Mouse (Mus musculus) v-Abl transformed pro-B cells (cell line): ENCODE results near the gene Tmigd3.

ENCODE experiments used
- in situ Hi-C, 2 experiments: fragments of 400-800 bp; cut with MboI; formaldehyde crosslinking; loops; one replicate each; pipeline ENCODE4 v1.15.1; 2025; ENCODE audit not compliant: unreplicated experiment in 2 of 2

The Tmigd3 gene

DNA sequence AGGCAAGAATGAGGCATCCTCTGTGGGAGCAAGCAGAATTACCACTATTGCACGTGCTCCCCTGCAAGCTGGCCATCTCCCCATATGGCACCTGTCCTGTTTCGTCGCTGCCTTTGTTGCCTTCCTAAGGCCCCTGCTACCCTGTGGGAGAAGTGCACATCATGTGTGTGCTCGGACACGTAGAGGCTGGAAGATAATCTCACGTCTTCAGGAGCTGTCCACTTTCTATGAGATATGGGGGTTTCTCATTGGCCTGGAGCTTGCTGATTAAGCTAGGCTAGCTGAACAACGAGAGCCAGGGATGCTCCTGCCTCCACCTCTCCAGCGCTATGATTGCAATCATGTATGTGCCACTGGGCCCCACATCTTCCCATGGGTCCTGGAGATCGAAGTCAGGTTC is 53.9 kb downstream of the Tmigd3 start:
- in situ Hi-C loops: loop anchor here in 1 of 2 experiments (25.0 kb wide), 1 partner anchor 412 kb away; no protein-coding TSS in a partner anchor

DNA sequence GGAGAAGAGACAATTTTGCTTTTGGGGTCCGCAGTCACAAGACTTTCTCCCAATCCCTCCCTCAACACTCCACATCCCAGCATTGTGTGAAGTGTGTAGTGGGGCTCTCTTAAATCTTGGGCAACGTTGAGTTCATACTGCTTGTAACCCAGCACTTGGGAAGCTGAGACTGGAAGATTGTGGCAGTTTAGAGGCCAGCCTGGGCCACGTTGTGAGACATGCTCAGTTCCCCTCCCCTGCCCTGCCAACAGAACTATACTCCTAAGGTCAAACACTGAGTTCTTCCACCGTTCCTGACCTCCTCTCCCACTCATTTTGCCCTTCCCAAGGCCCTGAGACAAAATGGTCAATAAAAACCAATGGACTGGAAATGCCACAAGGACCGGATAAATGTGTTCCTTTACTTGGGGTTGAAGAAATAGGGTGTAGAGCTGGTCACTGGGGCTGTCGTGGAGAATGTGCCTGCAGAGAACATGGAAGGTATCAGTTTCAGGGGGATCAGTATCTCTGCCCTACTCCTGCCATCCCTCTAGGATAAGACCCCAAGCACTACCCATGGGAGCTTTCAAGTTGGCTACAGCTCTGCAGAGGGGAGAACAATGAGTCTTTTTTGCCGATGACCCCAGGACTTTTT is 57.0 kb downstream of the Tmigd3 start:
- in situ Hi-C loops: no loop called here

DNA sequence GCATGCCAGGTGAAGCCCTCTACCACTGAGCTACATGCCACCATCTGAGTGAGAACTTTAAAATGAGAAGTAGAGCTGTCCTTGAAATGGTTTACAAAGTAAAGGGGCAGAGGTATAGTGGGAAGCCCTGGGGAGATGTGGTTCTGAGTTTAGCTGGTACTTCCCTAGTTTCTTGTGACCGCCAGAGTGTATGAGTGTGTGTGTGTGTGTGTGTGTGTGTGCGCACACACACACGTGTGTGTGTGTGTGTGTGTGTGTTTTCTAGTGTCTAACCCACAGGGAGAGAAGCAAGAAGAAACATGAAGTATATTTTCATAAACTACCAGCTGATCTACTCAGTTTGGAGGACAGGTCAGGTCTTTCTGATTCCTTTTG is 57.5 kb downstream of the Tmigd3 start:
- in situ Hi-C loops: no loop called here

- in situ Hi-C loops: no loop called here
Observed at GRCm38 (mm10) chr3:105928781-105929180, 58.1 kb downstream of the Tmigd3 start.

DNA sequence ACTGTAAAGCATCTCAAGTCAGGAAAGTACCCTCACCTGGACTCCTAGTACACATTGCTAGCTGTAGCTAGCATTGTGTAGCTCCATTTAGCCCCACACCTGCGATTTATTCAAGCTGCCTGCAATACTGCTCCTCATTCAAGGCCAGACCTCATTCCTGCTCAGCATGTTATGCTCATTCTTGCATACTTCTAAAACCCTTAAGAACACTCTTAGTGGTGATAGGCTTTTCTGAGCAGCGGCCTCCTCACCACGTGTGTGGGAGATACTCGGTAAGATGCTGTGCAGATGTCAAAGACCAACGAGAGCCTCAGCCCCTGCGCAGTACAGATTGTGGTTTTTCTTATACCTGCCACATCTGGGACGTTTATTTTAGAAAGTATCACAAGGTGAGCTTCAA is 59.1 kb downstream of the Tmigd3 start:
- in situ Hi-C loops: no loop called here

GRCm38 (mm10) chr3:105931095-105931494 is 60.4 kb downstream of the Tmigd3 start:
- in situ Hi-C loops: no loop called here

DNA sequence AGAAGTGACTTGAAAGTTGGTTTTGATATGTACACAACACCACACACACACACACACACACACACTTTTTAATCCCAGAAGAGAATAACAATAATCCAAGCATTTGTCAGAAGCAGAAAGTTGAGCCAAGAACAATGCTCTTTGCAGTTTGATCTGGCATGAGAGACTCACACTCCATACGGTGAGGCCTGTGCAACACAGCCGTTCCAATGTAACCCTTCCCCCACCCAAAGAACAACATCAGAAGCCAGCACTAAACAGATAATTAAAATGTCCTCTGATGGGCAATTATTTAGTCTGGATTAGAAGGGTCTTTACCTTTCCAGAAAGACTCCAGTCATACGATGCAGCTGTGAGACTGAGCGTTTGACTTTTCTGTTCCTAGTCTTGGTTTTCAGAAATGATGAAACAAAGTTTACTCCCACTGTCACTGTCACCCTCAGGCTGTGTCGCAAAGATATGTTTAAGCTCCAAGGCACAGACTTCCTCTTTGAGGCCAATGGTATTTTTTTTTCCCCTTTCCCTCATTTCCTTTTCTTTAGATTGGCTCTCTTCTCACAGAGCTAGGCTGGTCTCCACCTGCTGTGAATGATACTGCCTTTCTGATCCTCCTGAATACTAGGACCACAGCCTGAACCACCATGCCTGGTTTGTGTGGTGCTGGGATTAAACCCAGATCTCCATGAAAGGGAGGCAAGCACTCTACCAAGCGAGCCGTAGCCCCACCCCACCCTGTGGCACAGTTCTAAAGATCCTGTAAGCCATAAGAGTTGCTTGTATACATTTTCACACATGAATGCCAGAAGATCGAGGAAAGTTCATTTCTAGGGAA is 61.8 kb downstream of the Tmigd3 start, which contains the start of gene I830077J02Rik:
Gene I830077J02Rik (minus strand): TSS at position 425 of the 832 bp plus-strand sequence.
- in situ Hi-C loops: no loop called here

- in situ Hi-C loops: no loop called here
Observed at GRCm38 (mm10) chr3:105933926-105934325, 63.2 kb downstream of the Tmigd3 start.

DNA sequence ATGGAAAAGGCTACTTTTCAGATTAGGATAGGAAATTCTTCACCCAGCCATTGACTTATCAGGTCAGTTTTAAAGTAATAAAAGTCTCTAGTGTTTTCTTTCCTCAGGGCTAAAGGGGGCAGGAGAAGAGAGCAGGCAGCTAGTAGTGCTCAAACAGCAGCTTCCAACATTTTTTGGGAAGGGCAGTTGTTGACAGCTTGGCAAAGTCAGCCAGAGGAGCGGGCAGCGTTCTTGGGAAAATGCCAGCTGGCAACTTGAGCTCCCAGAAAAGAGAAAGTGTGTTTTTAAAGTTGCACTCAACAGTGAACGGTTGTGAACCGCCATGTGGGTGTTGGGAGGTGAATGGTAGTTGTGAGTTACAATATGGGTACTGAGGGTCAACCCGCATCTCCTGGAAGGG is 64.3 kb downstream of the Tmigd3 start:
- in situ Hi-C loops: no loop called here

GRCm38 (mm10) chr3:105936111-105936510 is 65.4 kb downstream of the Tmigd3 start:
- in situ Hi-C loops: no loop called here

GRCm38 (mm10) chr3:105951348-105951747 is 80.6 kb downstream of the Tmigd3 start:
- in situ Hi-C loops: loop anchor here in 1 of 2 experiments (10.0 kb wide), 1 partner anchor 157 kb away; no protein-coding TSS in a partner anchor

DNA sequence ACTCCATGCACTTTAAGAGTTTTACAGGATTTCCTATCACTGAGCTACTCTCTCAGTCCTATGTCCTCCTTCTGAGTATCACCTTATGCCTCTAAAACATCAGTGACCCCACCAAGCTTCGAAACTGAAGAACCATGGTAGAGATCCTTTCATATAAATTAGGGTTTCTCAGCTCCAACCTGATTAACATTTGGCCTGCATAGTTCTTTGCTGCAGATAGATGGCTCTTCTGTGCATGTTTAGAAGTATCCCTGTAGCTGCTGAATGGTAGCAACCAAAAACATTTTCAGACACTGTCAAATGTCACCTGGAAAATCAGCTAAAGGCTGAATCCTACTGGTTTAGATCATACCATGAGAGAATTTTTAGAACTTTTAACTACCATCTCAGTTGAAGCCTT is 86.5 kb downstream of the Tmigd3 start:
- in situ Hi-C loops: loop anchor here in 1 of 2 experiments (10.0 kb wide), 1 partner anchor 162 kb away; no protein-coding TSS in a partner anchor

DNA sequence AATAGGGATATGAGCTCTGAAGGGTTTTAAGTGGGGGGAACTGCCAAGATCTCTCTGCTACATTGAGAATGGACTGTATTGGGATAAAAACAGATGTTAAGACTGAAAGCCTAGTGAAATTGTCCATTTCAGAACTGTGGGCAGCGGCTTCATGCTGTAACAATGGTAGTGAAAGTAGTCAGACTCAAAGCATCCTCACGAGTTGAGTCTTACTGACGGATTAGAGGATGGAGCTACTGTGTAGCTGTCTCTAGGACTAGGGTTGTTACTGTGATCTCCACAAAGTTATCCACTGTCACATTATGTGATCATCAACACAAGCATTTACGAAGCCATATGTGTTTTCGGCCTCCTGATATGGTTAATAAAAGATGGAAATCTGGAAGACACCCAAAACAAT is 87.5 kb downstream of the Tmigd3 start:
- in situ Hi-C loops: loop anchor here in 1 of 2 experiments (10.0 kb wide), 1 partner anchor 163 kb away; no protein-coding TSS in a partner anchor

DNA sequence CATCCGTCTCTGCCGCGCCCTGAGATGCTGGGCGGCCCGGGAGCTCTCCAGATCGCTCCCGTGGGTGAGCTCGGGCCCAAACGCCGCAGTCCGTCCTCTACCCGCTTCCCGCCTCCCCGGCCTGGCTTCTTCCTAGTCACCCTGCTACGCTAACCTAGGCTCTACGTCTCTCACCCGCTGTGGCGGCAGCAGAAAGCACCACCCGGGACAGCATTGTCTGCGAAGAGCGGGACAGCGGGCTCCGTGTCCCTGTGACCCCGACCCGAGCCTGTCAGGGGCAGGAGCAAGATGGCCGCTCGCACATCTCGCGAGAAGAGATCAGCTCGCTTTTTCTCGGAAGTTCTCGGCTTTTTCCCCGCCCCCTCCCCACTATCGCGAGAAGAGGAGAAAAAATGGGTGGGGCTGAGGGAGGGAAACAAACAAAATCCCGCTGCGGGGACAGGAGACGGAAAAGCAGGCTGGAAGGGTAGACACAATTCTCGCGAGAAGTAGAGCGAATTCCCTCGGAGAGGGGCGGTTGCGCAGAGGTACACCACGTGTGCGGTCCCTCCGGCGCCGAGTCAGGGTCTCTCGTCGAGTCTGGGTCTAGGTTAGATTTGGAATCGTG is 88.4 kb downstream of the Tmigd3 start, which contains the start of gene Wdr77:
Gene Wdr77 (plus strand): TSS at position 396 of the 607 bp plus-strand sequence.
- in situ Hi-C loops: loop anchor here in 1 of 2 experiments (10.0 kb wide), 1 partner anchor 164 kb away; no protein-coding TSS in a partner anchor

GRCm38 (mm10) chr3:105959585-105959984 is 88.9 kb downstream of the Tmigd3 start:
- in situ Hi-C loops: loop anchor here in 1 of 2 experiments (10.0 kb wide), 1 partner anchor 165 kb away; no protein-coding TSS in a partner anchor

DNA sequence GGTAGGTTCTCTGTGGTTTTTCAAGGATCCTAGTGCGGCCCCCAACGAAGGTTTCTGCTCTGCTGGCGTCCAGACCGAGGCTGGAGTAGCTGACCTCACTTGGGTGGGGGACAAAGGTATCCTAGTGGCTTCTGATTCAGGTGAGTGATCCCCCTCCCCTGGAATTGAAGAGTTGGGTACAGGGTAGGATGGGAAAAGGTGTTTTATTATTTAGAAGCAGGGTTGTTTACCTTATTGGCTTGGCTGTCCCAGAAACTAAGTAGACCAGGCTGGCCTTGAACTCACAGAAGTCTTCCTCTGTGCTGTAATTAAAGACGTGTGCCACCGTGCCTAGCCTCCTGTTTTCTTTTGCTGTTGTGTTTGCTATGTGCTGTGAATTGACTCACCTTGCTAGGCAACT is 89.3 kb downstream of the Tmigd3 start, which contains the start of gene Atp5f1:
Gene Atp5f1 (minus strand): TSS at position 101 of the 400 bp plus-strand sequence.
- in situ Hi-C loops: loop anchor here in 1 of 2 experiments (10.0 kb wide), 1 partner anchor 165 kb away; no protein-coding TSS in a partner anchor

GRCm38 (mm10) chr3:105960700-105961099 is 90.0 kb downstream of the Tmigd3 start:
- in situ Hi-C loops: no loop called here

DNA sequence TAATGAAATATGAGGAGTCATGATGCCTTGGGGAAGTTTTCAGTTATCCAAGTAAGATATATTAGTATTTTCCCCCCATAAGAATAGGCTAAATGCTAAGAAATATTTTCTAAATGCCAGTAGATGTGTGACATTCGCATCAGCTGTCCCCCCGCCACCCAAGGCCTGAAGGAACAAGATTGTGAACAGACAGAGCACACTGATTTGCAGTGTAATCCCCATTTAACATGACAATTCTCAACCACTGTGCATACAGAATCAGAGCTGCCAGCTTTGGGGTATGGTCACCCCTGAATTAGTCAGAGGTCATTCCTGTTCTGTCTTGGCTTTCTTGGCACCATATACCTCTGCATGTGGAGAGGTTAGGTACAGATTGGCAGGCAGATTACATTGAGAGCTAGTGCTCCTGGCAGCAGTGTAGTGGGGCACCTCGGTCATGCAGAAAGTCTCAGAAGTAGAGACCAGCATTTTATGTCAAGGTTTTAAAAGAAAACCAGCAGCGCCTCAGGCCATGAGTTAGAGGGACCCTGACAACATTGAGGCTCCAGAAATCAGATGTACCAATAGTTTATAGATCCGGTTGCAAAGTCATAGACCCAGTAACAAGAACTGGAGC is 101.2 kb downstream of the Tmigd3 start:
- in situ Hi-C loops: no loop called here

- in situ Hi-C loops: no loop called here
Observed at GRCm38 (mm10) chr3:105973411-105973810, 102.7 kb downstream of the Tmigd3 start, which contains the start of gene Ovgp1. Gene Ovgp1 (plus strand): TSS chr3:105973711.
